Mouse (Mus musculus) kidney, adult 2 months (tissue): Measurements from ENCODE around the gene Armc8.

Experiments used
- CTCF ChIP-seq: fragments of 200-500 bp; conservative IDR thresholded peaks from 2 replicates; pipeline ENCODE4 v1.5.1; 2011; ENCODE audit warnings: low read depth, mild to moderate bottlenecking, control low read depth, low read length, moderate library complexity, mixed read lengths; ENCODE audit not compliant: insufficient read depth, insufficient read length
- POLR2A ChIP-seq: fragments of 200-500 bp; IDR thresholded peaks from one replicate; pipeline ENCODE4 v1.6.1; 2011; ENCODE audit warnings: low read depth, low read length, control low read depth

GRCm38 (mm10) chr9:99437031-99437764 is 131.5 kb downstream of the Armc8 start, which contains the start of gene Mras:
- TF ChIP-seq POLR2A (no peak), CTCF (no peak)
